Mouse (Mus musculus): ENCODE measurements at regions not wholly inside any gene's neighbourhood (a gene's known extent, or its start where the extent isn't known, plus 50 kb on each side); places are given as distances from the start of the nearest gene placed in this dataset.

DNA sequence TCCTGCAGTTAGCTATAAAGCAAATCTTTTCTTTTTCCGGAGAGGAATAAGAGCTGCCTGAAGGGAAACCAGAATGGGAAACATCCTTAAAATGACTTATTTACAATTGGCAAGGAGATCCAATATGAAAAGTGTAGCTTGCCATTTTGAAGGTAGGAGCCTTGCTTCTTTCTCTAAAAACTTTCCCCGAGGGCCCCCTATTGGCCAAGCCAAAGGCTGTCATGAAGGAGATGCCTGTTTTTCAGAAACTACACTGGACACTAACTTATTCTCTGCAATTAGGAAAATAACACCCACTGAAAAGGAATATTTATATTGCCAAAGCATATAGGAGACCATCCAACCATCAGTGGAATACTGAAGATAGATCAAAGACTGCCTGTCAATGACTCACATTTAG lies 312.8 kb upstream of the Thrb start:
- DNase-seq: no peak

DNA sequence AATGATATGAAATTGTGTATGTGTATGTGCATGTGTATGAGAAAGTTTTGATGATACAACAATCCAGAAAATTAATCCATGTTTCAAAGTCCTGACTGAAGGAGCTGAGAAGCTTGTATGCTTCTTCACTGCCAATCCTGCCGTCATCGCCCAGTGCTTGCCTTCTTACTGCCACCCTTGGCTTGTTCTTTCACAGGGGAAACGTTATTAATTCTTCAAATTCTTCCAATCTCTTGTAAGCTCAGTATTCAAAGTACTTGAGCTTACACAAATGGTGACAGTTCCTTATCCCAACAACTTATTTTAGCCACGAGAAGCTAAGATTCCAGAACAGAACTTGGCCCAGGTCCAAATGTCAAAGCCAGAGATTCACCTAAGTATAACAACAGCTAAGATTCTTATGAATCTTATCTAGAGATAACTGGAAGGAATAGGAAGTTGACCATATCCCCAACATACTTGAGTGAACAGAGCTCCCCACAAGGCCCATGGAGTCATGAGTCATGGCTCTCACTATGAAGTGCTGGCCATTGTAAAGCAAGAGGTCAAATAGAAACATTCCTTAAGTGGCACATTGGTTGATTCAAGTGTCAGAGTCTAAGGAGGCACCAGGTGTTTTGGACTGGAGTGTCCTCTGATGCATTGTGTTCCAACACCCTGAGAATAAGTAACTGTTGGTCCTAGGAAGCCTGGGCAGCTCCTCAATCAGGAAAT lies 307.6 kb upstream of the Thrb start:
- no peak for DNase-seq

GRCm38 (mm10) chr14:17361910-17362309 lies 298.2 kb upstream of the Thrb start:
- no peak for DNase-seq

DNA sequence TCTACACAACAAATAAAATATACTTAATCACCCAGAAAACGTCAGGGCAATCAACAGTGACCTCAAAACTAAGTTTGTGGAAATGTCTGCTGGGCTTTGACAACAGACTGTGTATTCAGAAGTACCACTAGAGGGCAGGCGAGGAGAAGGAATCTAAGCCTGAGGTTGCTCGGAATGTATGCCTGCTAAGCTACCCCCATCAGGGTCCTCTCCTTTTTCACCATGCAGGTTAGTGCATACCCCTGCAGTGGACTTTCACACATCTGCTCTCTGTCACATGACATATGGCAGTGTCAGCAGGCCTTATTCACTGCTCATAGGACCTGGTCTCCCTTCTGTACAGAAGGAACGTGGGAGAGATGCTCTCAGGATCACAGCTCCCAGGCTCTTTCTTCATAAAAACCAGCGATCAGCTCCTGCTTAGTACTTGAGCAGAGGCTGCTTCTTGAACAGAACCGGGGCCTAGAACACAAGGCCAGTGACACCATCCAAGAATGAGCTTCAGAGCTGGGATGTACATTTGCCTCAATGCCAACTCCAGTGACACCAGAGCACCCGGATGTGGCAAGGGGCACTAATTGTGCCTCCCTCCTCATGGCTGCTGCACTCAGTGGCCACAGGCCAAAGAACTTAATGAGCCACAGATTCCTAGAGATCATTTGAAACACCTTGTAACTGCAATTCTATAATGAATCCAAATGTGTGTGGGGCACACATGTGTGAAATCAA lies 257.1 kb upstream of the Thrb start:
- DNase-seq: peak; percentile 40

GRCm38 (mm10) chr14:17405551-17406336 lies 254.3 kb upstream of the Thrb start:
- DNase-seq: peak; percentile 54

GRCm38 (mm10) chr14:17406879-17407278 lies 253.2 kb upstream of the Thrb start:
- no peak for DNase-seq

- no peak for DNase-seq
Measured at GRCm38 (mm10) chr14:17408343-17408742, 251.7 kb upstream of the Thrb start.

DNA sequence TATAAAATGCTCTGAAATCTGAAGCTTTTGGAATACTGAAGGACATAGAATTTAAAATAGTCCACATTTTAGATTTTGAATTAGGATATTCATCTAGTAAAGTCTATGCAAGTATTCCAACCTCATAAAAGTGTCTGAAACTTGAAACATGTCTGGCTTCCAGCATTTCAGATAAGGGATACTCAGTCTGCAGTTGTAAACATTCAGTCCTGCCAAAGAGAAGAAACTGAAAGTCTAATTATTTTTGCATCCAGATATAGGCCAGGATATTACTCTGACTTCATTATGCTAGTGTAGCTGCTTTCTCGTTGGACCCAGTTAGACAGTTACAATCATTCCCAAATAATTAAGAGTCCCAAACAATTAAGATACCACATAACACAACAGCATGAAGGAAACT lies 251.2 kb upstream of the Thrb start:
- DNase-seq: no peak

- no peak for DNase-seq
Measured at GRCm38 (mm10) chr14:17409497-17409896, 250.6 kb upstream of the Thrb start.

DNA sequence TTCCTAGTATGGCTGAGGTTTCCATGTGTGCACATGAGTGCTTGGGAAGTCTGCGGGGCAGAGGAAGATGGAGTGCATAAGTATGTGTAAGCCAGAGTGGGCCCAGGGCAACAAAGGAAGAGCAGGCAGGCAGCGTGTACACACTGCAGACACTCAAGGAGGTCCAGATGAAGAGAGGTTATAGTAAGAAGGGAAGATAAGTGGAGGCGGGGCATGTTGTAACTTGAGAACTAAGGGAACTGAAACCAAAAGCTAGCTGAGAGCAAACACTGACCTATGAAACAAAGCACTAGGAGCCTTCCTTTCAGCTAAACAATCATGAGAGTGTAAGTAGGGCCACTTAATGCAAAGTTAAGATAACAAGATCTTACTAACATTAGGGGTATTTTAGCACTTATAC lies 249.3 kb upstream of the Thrb start:
- DNase-seq: no peak

GRCm38 (mm10) chr14:17411299-17411698 lies 248.8 kb upstream of the Thrb start:
- no peak for DNase-seq

DNA sequence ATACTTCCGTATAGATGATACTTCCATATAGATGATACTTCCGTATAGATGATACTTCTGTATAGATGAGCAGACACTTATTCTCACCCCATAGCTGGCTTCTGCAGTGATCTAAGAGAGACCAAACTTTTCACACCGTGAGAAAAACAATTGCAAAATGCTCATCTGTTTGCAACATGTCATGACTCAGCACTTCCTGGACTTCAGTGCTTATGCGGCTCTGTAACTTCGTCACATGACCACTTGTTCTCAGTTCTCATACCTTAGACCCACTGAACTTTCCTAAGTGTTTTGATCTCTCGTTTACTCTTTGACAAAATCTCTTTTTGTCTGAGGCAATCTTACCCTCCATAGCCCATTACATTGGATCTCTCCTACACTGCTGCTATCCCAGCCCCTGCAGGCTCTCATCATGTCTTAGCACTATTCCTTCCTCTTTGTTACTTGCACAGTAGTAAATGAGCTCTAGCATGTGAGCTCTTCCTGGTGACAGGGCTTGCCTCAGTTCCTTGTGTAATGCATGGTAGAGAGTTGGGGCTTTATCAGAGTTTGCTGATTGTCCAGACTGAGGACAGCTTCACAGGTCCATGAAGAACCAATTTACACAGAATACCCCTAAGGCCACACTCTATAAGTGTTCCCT lies 245.7 kb upstream of the Thrb start:
- no peak for DNase-seq

DNA sequence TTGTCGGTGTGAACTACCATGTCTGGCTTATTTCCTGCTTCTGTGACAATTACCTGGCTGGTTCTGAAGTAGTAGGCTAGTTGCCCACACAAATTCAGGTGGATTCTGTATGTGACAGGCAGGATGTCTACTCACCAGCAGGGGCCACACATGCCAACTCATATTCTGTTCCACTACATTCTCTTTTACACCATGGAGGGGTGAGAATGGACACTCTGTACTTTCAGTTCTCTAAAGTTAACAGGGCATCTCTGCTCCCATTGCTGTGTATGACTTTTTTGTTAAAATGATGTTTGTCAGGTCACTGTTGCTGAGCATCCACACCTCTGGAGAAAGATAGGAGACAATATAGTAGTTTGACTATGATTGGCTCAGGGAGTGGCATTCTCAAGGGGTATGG lies 232.3 kb upstream of the Thrb start:
- DNase-seq: no peak

DNA sequence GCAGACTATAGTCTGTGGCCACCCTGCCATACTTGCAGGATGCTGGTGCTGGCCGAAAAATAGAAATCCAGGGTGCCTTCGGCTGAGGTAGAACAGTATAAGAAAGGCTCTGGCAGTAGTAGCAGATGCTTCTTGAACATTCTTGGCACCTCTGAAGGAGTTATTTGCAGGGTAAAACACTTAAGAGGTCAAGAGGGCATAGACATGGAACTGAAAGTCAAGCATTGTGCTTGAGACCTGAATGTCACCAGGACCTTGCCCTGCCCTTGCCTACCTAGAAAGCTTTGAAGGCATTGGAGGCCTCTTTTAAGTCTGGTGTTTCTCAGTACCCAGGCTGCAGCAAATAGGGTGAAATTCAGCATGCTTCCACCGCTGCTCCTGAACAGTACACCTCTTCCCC lies 230.9 kb upstream of the Thrb start:
- no peak for DNase-seq

GRCm38 (mm10) chr14:17433346-17433745 lies 226.7 kb upstream of the Thrb start:
- DNase-seq: no peak

DNA sequence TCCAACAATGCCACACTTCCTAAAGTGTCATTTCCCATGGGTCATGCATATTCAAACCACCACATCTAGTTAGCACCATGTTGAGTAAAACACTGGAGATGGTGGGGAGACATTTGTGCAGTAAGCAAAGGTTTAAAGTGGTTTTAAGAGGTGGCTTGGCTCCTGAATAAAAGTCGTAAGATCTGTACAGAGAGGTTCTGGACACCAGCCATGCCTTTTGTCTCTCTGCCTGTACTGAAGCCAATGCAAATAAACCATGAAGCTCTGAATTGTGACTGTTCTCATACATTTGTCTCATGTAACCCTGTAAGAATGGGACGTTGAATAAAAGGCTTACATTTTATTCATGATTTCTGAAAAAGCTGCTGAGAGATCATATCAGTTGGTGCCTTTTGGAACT lies 202.1 kb upstream of the Thrb start:
- DNase-seq: no peak

DNA sequence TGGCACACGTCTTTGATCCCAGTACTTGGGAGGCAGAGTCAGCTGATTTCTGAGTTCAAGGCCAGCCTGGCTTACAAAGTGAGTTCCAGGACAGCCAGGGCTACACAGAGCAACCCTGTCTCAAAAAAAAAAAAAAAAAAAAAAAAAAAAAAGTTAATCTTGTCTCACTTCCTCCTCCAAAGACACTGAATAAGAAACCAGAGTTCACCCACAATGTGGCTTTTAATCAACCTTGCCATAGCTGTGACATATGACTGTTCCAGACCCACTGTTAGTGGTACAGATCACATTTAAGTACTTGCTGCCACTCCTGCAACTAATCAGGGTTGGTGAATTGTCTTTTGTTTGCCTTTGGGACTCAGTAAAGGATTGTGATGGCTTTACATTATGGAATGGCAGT lies 181.1 kb upstream of the Thrb start:
- no peak for DNase-seq

- DNase-seq: no peak
Measured at GRCm38 (mm10) chr14:17484866-17485265, 175.2 kb upstream of the Thrb start.

GRCm38 (mm10) chr14:17513756-17514155 lies 146.3 kb upstream of the Thrb start:
- no peak for DNase-seq

- no peak for DNase-seq
Measured at GRCm38 (mm10) chr14:17522696-17523095, 137.4 kb upstream of the Thrb start.

DNA sequence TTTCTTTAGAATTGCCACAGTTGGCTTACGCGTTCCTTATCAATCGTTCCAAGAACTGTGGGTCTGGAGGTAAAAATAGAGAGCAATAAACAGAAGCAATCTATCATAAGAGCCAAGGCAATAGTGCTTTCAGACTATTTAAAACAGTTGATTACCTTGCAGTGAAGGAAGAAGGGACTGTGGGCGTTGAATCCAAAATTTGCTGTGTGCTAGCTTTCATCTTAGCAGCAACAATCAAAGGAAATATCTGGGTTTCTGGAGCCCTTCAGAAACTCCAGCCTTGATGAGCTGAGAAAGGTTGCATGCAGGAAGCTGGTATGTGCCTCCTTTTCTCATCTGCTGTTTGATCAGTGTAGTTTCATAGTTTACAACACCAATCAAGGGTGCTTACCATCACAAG lies 136.1 kb upstream of the Thrb start:
- no peak for DNase-seq

- no peak for DNase-seq
Measured at GRCm38 (mm10) chr14:17539322-17539721, 120.7 kb upstream of the Thrb start.

GRCm38 (mm10) chr14:17556458-17556857 lies 103.6 kb upstream of the Thrb start:
- no peak for DNase-seq

Data from thymus, postnatal 14 days (tissue).